Mouse (Mus musculus) liver, embryonic 15.5 days (tissue): ENCODE measurements around the gene Frmd8. TPM values are rescaled to one million over a fixed set of nuclear protein-coding genes. Genes with fewer than 3 reads are reported as not detected.
"Not testable (repeated sequence)": the region's sequence is repeated elsewhere in the genome, so short reads cannot be mapped to it uniquely, and the experiment has no call there.

ENCODE experiments used
- ATAC-seq: fragments of 200-750 bp; cut with Nextera tagmentation; 2 replicates; pipeline ENCODE4 v1.8.0; 2017; ENCODE audit warnings: moderate number of reproducible peaks, mild to moderate bottlenecking, moderate library complexity; ENCODE audit not compliant: insufficient read depth
- H3K27ac ChIP-seq: fragments of 300-500 bp; sonication (generic); replicated peaks from 2 replicates; pipeline ENCODE4 v1.5.1; 2015; ENCODE audit warnings: mild to moderate bottlenecking, inconsistent platforms
- H3K27me3 ChIP-seq: fragments of 300-500 bp; sonication (generic); 2 replicates; pipeline ENCODE4 v1.6.1; 2015; ENCODE audit warnings: mild to moderate bottlenecking, inconsistent platforms
- H3K36me3 ChIP-seq: fragments of 300-500 bp; sonication (generic); replicated peaks from 2 replicates; pipeline ENCODE4 v1.6.1; 2015; ENCODE audit warnings: moderate library complexity, mild to moderate bottlenecking, inconsistent platforms
- H3K4me1 ChIP-seq: fragments of 300-500 bp; sonication (generic); replicated peaks from 2 replicates; pipeline ENCODE4 v1.6.1; 2015; ENCODE audit warnings: inconsistent platforms
- H3K4me2 ChIP-seq: fragments of 300-500 bp; sonication (generic); 2 replicates; pipeline ENCODE4 v1.6.1; 2015; ENCODE audit warnings: moderate library complexity, mild to moderate bottlenecking, inconsistent platforms
- H3K4me3 ChIP-seq: fragments of 300-500 bp; sonication (generic); replicated peaks from 2 replicates; pipeline ENCODE4 v1.5.1; 2015; ENCODE audit warnings: mild to moderate bottlenecking, inconsistent platforms
- H3K9ac ChIP-seq: fragments of 300-500 bp; sonication (generic); 2 replicates; pipeline ENCODE4 v1.6.1; 2015; ENCODE audit warnings: moderate library complexity, mild to moderate bottlenecking, inconsistent platforms
- H3K9me3 ChIP-seq: fragments of 300-500 bp; sonication (generic); replicated peaks from 2 replicates; pipeline ENCODE4 v1.6.1; 2016; ENCODE audit warnings: inconsistent platforms
- WGBS: fragments of 180-500 bp; shearing (Covaris S2); methylation state at CpG from one replicate; pipeline ENCODE4 v1.1.7; 2015; ENCODE audit warnings: mixed read lengths; ENCODE audit not compliant: insufficient replicate concordance; 5-methylcytosine and 5-hydroxymethylcytosine counted together
- polyA plus RNA-seq: library from polyadenylated mRNA; unstranded; fragments of >200 nt; fragmentation: Nextera tagmentation; extraction: Ambion mirVana; gene quantifications from 2 replicates; pipeline ENCODE4 v1.2.1, GENCODE M21; 2015

Frmd8 gene
- polyA plus RNA-seq, 1 experiment from 2014 or later: 13.1 TPM

DNA sequence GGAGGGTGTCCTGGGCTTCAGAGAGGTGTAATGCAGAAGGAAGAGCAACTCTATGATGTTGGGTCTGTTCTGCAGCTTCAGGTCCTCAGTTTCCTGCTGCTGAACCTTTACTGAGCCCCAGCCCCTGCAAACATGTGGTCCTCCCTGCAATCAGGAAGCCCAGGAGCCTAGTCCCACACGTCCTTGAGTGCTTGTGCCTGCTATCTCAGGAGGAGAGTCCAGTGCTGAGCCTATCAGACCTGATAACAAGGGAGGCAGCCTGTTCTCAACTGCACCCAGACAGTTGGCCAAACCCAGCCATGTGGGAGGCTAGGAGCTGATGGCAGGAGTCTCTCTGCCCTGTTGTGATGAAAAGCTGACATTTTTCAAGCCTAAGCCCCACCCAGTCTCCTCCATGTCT, 8.9 kb upstream of the Frmd8 start:
- peak; percentile 87 for ATAC-seq
- no peak overlapping the region for H3K9ac ChIP-seq
- H3K4me2 ChIP-seq: peak overlapping the region; percentile 34

DNA sequence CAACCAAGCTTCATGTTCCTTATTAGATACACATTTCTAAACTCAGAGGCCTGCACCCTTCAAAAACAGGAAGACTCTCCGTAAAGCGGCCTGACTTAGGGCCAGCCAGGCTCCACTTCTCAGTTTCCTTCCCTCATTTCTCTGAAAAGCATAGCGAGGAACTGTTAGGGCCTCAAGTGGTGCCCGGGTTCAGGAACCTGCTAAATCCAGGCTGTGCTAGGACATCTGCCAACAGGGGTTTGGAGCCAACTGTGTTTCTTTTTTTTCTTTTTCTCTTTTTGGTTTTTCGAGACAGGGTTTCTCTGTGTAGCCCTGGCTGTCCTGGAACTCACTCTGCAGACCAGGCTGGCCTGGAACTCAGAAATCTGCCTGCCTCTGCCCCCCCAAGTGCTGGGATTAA, 7.0 kb upstream of the Frmd8 start:
- not testable (repeated sequence) for ATAC-seq, H3K9me3 ChIP-seq, H3K4me2 ChIP-seq, H3K27me3 ChIP-seq, H3K36me3 ChIP-seq, H3K9ac ChIP-seq, H3K4me3 ChIP-seq
- 46% methylated on average over 5 of the region's 5 CpGs for WGBS
- peaks cover 83% of the 10 kb centered on the region for H3K4me1 ChIP-seq
- H3K27ac ChIP-seq: peak overlapping the region; percentile 41; the same call in 1 of the 2 replicates

More for the DNA sequence above, 8.9 kb upstream of the Frmd8 start:
- Histone ChIP-seq H3K36me3 (0 out of 2 replicates have a peak, but pooled peaks cover 5% of the 10 kb centered on the region), H3K4me1 (peaks cover 71% of the 10 kb centered on the region), H3K9me3 (no peaks in the 10 kb centered on the region), H3K27me3 (peaks cover 6% of the 10 kb centered on the region), H3K27ac (peak overlapping the region; percentile 81), H3K4me3 (no peak overlapping the region)
- 22% methylated on average over 1 of the region's 1 CpGs for WGBS

DNA sequence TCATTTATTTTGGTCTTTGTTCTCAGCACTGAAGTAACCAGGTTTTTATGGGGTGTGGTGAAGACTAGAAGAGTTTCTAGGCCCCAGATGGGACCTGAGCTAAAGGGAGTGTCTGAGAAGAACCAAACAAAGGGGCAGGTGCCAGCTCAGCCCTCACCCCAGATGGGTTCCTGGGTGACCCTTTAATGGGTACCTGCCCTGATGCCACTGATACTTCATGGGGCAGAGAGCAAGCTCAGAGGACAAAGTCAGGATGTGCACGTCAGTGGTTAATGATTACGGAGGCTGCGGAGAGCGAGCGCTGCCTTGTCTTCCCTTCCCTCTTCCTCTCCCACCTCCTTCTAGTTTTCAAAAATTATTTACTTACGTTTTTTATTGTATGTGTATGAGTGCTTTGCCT, 6.1 kb upstream of the Frmd8 start:
- Histone ChIP-seq H3K9ac (no peak overlapping the region), H3K27me3 (peaks cover 6% of the 10 kb centered on the region; the same call in 1 of the 2 replicates), H3K4me1 (peaks cover 81% of the 10 kb centered on the region), H3K27ac (no peak overlapping the region), H3K36me3 (0 out of 2 replicates have a peak, but pooled peaks cover 5% of the 10 kb centered on the region), H3K4me3 (no peak overlapping the region), H3K4me2 (no peak overlapping the region), H3K9me3 (no peaks in the 10 kb centered on the region)
- 83% methylated on average over 6 of the region's 6 CpGs for WGBS
- ATAC-seq: no peak

DNA sequence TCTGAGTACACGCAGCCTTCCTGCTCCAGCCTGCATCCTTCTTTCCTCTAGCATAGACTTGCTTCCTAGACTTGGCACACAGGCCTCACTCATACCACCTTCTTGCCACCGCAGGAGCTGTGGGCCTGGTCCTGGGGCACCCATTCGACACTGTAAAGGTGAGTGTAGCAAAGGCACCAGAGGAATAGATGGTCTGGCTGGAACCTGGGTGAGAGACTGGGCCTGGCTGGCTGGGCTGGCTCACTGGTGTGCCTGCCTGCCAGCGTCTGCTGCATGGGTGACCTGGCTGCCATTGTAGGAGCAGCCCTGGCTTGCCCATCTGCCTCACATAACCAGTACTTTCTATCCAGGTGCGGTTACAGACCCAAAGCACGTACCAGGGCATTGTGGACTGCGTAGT, 4.7 kb upstream of the Frmd8 start:
- H3K4me2 ChIP-seq: no peak overlapping the region
- ATAC-seq: no peak
- 75% methylated on average over 7 of the region's 7 CpGs for WGBS

DNA sequence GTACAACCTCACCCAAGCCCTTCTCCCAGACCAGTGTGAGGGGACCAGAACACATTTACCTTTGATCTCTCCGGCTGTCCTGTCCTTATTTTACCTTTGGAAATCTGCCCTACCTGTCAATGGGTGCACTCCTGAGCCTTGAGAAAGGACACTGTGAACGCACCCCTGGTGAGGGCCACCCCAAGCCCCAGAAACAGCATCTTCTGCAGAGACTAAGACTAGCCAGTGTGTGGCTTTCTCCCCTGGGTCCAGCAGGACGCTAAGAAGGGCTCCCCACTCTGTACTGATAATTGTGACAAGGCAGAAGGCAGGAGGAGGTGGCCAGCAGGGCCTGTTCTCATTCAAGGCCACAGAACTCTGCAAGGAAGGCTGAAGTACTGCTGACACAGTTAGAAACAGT, 3.8 kb upstream of the Frmd8 start:
- H3K27me3 ChIP-seq: no peaks in the 10 kb centered on the region; the same call in 1 of the 2 replicates
- H3K4me3 ChIP-seq: peak overlapping the region; percentile 36
- 57% methylated on average over 3 of the region's 3 CpGs for WGBS
- ATAC-seq: no peak
- H3K9ac ChIP-seq: no peak overlapping the region
- H3K9me3 ChIP-seq: no peaks in the 10 kb centered on the region
- 0 out of 2 replicates have a peak, but pooled peaks cover 5% of the 10 kb centered on the region for H3K36me3 ChIP-seq
- H3K27ac ChIP-seq: 0 out of 2 replicates have a peak overlapping the region, but pooled peaks have one; percentile 74
- H3K4me2 ChIP-seq: peak overlapping the region; percentile 48
- H3K4me1 ChIP-seq: peaks cover 84% of the 10 kb centered on the region

More for the DNA sequence above, 4.7 kb upstream of the Frmd8 start:
- peaks cover 84% of the 10 kb centered on the region for H3K4me1 ChIP-seq
- H3K27me3 ChIP-seq: no peaks in the 10 kb centered on the region; the same call in 1 of the 2 replicates
- no peaks in the 10 kb centered on the region for H3K9me3 ChIP-seq
- H3K36me3 ChIP-seq: 0 out of 2 replicates have a peak, but pooled peaks cover 5% of the 10 kb centered on the region
- no peak overlapping the region for H3K9ac ChIP-seq
- H3K4me3 ChIP-seq: no peak overlapping the region
- H3K27ac ChIP-seq: no peak overlapping the region

DNA sequence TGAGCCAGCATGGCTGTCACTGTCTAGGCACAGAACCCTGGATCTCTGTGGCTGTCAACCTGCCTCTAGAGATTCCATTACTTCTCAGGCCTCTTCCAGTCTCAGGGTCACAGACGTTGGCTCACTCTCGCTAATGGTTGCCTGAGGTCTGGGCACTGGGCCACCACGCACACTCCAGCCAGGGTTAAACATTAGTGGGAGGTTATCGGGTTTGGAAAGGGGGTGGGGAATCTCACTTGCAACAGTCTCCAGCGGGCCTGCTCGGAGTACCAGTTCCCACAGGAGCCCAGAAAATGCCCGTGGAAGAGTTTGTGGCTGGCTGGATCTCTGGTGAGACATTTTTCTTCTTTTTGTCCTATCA, 3.3 kb upstream of the Frmd8 start:
- peak overlapping the region; percentile 48 for H3K4me2 ChIP-seq
- H3K27me3 ChIP-seq: no peaks in the 10 kb centered on the region
- H3K9me3 ChIP-seq: no peaks in the 10 kb centered on the region
- WGBS: 32% methylated on average over 7 of the region's 7 CpGs
- peak; percentile 32 for ATAC-seq
- H3K4me3 ChIP-seq: peak overlapping the region; percentile 36
- H3K27ac ChIP-seq: peak overlapping the region; percentile 74
- peak overlapping the region; percentile 43 for H3K9ac ChIP-seq
- 0 out of 2 replicates have a peak, but pooled peaks cover under 1% of the 10 kb centered on the region for H3K36me3 ChIP-seq
- peaks cover 84% of the 10 kb centered on the region for H3K4me1 ChIP-seq

DNA sequence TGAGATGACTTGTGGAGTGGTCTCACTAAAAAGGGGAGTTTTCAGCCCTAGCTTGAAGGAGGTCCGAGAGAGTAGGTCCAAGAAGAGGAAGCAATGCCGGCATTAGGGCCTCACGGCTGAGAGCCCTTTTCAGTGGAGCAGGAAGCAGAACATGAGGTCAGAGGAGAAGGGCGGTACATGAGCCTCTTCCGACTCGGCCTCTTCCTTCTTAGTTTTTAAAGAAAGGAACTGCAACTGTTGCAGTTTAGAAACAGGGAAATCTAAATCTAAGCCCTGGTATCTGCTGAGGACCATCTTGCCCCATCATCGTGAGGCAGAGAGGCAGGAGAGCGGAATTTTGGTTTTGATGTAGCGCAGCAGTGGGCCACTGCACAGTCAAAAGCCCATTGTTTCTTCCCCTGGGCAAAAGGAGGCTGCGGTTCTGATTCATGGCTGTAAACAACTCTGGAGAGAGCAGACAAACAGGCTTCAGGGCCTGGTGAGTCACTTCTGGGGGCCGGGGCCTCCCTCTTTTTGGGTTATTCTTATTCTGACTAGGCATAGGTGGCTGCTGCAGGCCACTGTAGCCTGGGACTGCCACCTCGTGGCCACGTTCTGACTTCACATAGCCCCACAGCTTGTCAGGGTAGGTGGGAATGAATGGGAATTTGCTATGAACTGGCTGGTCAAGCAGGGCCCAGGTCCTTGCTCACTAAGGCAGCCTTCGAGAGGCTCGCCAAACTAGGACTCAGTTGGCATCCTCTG, 2.7 kb upstream of the Frmd8 start, which contains the start of gene Slc25a45:
Slc25a45 (plus strand) TSS at position 191 of the 744 bp plus-strand sequence.
- Histone ChIP-seq H3K36me3 (no peaks in the 10 kb centered on the region), H3K27me3 (no peaks in the 10 kb centered on the region), H3K9me3 (no peaks in the 10 kb centered on the region), H3K9ac (peak within 1 kb of the TSS; percentile 43), H3K4me2 (peak within 1 kb of the TSS; percentile 48), H3K4me3 (peak within 1 kb of the TSS; percentile 36), H3K27ac (peak within 1 kb of the TSS; percentile 74), H3K4me1 (peaks cover 84% of the 10 kb centered on the region)
- WGBS: 25% methylated on average over 15 of the region's 15 CpGs
- peak; percentile 53 for ATAC-seq

DNA sequence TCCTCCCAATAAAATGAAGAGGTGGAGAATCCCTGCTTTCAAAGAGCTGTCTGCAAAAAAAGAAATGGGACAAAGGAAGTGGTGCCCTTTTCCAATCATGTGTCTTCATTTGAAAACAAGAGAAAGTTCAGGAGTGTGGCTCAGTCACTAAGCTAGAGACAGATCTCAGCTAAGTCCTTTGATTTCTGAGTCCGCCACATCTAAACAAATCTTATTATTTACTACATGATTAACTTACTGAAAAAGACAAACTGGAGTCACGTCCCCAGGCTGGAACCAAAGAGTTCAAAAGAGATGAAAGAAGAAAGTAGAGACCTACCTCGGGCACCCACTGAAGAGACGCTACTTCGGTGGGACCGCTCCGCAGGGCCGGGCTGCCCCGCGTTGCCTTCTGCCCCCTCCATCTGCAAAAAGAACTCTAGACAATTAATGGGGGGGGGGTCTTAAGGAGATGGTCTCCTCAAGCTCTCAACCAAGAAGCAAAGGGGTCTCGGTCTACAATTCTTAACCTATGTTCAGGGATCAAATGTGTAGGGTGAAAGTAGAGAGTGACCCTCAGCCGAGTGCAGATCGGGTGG, 594 bp downstream of the Frmd8 start:
- 6% methylated on average over 13 of the region's 13 CpGs for WGBS
- H3K27ac ChIP-seq: peak overlapping the region; percentile 78
- peak overlapping the region; percentile 87 for H3K4me3 ChIP-seq
- peak overlapping the region; percentile 92 for H3K4me2 ChIP-seq
- H3K9ac ChIP-seq: peak overlapping the region; percentile 88
- no peak for ATAC-seq
- H3K36me3 ChIP-seq: peaks cover 16% of the 10 kb centered on the region
- H3K27me3 ChIP-seq: no peaks in the 10 kb centered on the region
- no peaks in the 10 kb centered on the region for H3K9me3 ChIP-seq
- H3K4me1 ChIP-seq: peaks cover 80% of the 10 kb centered on the region

DNA sequence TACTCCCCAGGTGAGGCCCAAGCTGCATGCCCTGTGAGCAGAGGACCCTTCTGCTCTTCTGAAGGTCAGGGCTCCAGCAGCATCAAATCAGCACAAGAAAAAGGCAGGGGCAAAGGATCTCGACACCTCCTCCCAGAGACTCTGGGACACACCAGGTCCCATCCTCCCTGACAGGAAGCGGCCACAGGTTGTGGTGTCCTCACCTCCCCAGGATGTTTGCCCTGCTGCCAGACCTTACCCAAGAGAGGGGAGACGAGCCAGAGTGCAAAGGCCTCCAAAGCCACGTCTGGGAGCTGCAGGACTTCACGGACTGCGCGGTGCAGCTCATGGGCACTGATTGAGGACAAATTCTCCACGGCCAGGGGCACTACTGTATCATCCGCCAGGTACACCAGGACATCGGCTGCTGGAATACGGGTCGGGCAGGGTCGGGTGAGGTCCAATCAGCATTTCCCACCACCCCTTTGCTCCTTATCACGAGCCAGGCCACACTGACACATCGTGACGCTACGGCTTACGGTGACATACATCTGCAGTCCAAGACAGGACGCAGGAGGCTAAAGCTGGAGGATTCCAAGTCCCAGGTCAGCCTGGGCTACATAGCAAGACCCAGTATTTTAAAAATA, 2.0 kb downstream of the Frmd8 start:
- 0 out of 2 replicates have a peak overlapping the region, but pooled peaks have one; percentile 33 for H3K27ac ChIP-seq
- 42% methylated on average over 19 of the region's 19 CpGs for WGBS
- peak overlapping the region; percentile 3; the same call in 1 of the 2 replicates for H3K9ac ChIP-seq
- H3K4me1 ChIP-seq: peaks cover 66% of the 10 kb centered on the region
- 0 out of 2 replicates have a peak overlapping the region, but pooled peaks have one; percentile 14 for H3K4me3 ChIP-seq
- H3K27me3 ChIP-seq: no peaks in the 10 kb centered on the region
- H3K9me3 ChIP-seq: no peaks in the 10 kb centered on the region
- no peak for ATAC-seq
- peak overlapping the region; percentile 92 for H3K4me2 ChIP-seq
- H3K36me3 ChIP-seq: peaks cover 31% of the 10 kb centered on the region

DNA sequence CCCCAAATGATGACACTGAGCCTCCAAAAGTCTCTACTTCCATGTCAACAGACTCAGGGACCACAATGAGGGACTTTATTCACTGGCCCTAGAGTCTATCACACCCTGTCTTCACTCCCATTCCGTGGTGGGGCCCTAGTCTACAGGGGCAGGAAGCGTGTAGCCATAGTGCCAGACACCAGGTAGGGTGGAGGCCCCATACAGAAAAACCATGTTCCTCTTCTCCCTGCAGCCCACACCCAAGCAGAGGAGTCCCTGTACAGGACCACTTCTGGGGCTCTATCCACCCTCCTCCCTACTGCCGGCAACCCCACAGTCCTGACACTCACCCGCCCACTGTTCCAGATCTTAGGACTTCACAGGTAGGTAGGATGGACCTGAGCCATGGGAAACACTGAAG, 2.5 kb downstream of the Frmd8 start:
- no peak for ATAC-seq
- WGBS: 49% methylated on average over 4 of the region's 4 CpGs
- 0 out of 2 replicates have a peak overlapping the region, but pooled peaks have one; percentile 33 for H3K27ac ChIP-seq
- H3K4me1 ChIP-seq: peaks cover 61% of the 10 kb centered on the region
- H3K9ac ChIP-seq: no peak overlapping the region
- H3K9me3 ChIP-seq: no peaks in the 10 kb centered on the region
- H3K36me3 ChIP-seq: peaks cover 32% of the 10 kb centered on the region
- H3K4me3 ChIP-seq: 0 out of 2 replicates have a peak overlapping the region, but pooled peaks have one; percentile 14
- peak overlapping the region; percentile 92 for H3K4me2 ChIP-seq
- H3K27me3 ChIP-seq: no peaks in the 10 kb centered on the region

DNA sequence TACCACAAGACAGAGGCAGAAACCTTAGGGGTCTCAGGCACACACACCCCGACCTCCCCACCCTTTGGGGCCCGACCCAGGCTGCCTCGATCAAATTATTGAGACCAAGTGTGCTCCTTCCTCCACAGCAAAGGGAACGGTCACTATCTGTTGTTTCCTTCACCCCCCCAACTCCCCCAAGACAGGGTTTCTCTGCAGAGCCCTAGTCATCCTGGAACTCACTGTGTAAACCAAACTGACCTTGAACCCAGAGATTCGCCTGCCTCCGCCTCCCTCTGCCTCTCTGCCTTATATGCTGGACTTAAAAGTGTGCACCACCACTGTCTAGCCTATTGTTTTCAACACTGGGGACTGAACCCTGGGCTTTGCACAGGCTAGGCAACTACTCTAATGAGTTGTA, 3.4 kb downstream of the Frmd8 start:
- Histone ChIP-seq H3K9me3 (no peaks in the 10 kb centered on the region), H3K36me3 (peaks cover 38% of the 10 kb centered on the region), H3K4me2 (peak overlapping the region; percentile 92), H3K4me1 (peaks cover 54% of the 10 kb centered on the region), H3K27ac (peak overlapping the region; percentile 48), H3K9ac (no peak overlapping the region), H3K27me3 (no peaks in the 10 kb centered on the region), H3K4me3 (no peak overlapping the region)
- WGBS: 35% methylated on average over 6 of the region's 6 CpGs
- ATAC-seq: no peak
